Mouse (Mus musculus) forebrain, embryonic 12.5 days (tissue): ENCODE data around the gene Foxn1. TPM values are rescaled to one million over a fixed set of nuclear protein-coding genes. Genes with fewer than 3 reads are reported as not detected.

Experiments
- ATAC-seq: fragments of 200-750 bp; cut with Nextera tagmentation; 2 replicates; pipeline ENCODE4 v1.8.0; 2017; ENCODE audit warnings: moderate TSS enrichment; ENCODE audit not compliant: low FRiP score
- H3K27ac ChIP-seq: fragments of 300-500 bp; sonication (generic); 2 replicates; pipeline ENCODE4 v1.5.1; 2016; ENCODE audit warnings: mild to moderate bottlenecking
- H3K27me3 ChIP-seq: fragments of 300-500 bp; sonication (generic); 2 replicates; pipeline ENCODE4 v1.6.1; 2016; ENCODE audit warnings: mild to moderate bottlenecking
- H3K36me3 ChIP-seq: fragments of 300-500 bp; sonication (generic); replicated peaks from 2 replicates; pipeline ENCODE4 v1.6.1; 2016; ENCODE audit warnings: mild to moderate bottlenecking
- H3K4me1 ChIP-seq: fragments of 300-500 bp; sonication (generic); 2 replicates; pipeline ENCODE4 v1.6.1; 2016
- H3K4me2 ChIP-seq: fragments of 300-500 bp; sonication (generic); 2 replicates; pipeline ENCODE4 v1.6.1; 2016; ENCODE audit warnings: mild to moderate bottlenecking, moderate library complexity
- H3K4me3 ChIP-seq: fragments of 300-500 bp; sonication (generic); replicated peaks from 2 replicates; pipeline ENCODE4 v1.5.1; 2016; ENCODE audit warnings: mild to moderate bottlenecking
- H3K9ac ChIP-seq: fragments of 300-500 bp; sonication (generic); 2 replicates; pipeline ENCODE4 v1.6.1; 2016; ENCODE audit warnings: mild to moderate bottlenecking
- H3K9me3 ChIP-seq: fragments of 300-500 bp; sonication (generic); 2 replicates; pipeline ENCODE4 v1.6.1; 2016
- WGBS: fragments of 180-500 bp; shearing (Covaris S2); methylation state at CpG from one replicate; pipeline ENCODE4 v1.1.7; 2016; 5-methylcytosine and 5-hydroxymethylcytosine counted together
- polyA plus RNA-seq: library from polyadenylated mRNA; unstranded; fragments of >200 nt; fragmentation: Nextera tagmentation; extraction: Ambion mirVana; gene quantifications from 2 replicates; pipeline ENCODE4 v1.2.1, GENCODE M21; 2016

The Foxn1 gene
- polyA plus RNA-seq, 1 experiment from 2014 or later = not detected

DNA sequence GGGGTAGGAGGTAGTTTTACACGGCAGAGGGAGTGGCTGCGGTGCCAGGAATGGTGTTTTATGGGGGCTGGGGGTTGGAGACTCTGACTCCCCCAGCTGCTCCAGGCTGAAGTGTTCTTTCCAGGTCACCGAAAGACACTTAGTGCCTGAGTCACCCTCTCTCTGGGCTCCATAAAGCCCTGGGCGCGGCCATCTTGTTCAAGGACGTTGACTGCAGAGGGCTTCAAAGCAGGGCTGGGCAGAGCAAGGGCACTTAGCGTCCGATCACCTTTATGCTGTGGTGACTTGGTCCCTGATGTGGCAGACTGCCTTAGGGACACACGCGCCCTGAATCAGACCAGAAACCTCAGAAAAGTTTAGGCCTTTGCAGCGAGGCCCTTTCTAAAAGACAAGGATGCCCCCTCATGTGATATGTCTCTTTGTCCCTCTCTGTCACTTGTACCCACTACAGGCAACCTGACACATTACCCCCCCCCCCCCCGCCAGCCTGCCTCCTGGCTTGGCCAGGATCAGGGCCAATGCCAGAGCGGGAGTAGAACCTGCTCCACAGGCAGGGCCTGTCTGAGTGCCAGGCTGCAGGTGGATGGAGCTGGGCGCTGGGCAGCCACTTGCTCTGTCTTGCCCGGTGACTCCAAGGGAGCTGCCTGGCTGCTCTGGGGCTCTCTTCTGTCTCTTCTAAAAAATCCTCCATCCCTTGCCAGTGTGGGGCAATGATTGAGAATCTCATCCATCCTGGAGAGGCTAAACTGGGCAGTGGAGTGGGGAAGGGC lies 18.7 kb downstream of the Foxn1 start:
- WGBS = 88% methylated on average over 15 of the region's 15 CpGs
- H3K27me3 ChIP-seq = no peaks in the 10 kb centered on the region
- H3K4me3 ChIP-seq = no peak overlapping the region
- no peaks in the 10 kb centered on the region for H3K9me3 ChIP-seq
- no peak for ATAC-seq
- 0 out of 2 replicates have a peak, but pooled peaks cover 5% of the 10 kb centered on the region for H3K4me1 ChIP-seq
- H3K4me2 ChIP-seq = no peak overlapping the region
- H3K27ac ChIP-seq = no peak overlapping the region
- H3K36me3 ChIP-seq = no peaks in the 10 kb centered on the region
- no peak overlapping the region for H3K9ac ChIP-seq

DNA sequence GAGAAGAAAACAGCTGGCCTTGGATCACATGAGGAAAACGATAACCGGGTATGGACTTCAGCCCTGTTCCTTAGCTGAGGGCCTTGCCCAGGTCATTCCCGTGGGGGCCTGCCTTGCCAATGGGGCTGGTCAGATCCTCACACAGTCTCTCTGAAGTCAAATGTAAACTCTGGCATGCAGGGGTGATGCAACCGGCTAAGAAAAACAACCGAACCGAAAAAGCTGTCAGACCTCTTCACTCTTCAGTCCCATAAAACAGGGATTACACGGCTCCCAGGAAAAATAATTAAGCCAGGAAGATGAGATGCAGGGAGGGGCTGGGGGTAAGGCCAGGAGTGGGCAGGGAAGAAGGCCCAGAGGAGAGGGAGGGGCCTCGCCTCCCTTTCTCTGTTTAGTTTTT lies 22.3 kb downstream of the Foxn1 start:
- Histone ChIP-seq H3K4me3 (no peak overlapping the region), H3K9me3 (no peaks in the 10 kb centered on the region), H3K27ac (no peak overlapping the region), H3K27me3 (no peaks in the 10 kb centered on the region), H3K36me3 (no peaks in the 10 kb centered on the region), H3K4me2 (no peak overlapping the region), H3K4me1 (peaks cover 6% of the 10 kb centered on the region; the same call in 1 of the 2 replicates), H3K9ac (no peak overlapping the region)
- ATAC-seq = no peak
- 62% methylated on average over 8 of the region's 8 CpGs for WGBS

DNA sequence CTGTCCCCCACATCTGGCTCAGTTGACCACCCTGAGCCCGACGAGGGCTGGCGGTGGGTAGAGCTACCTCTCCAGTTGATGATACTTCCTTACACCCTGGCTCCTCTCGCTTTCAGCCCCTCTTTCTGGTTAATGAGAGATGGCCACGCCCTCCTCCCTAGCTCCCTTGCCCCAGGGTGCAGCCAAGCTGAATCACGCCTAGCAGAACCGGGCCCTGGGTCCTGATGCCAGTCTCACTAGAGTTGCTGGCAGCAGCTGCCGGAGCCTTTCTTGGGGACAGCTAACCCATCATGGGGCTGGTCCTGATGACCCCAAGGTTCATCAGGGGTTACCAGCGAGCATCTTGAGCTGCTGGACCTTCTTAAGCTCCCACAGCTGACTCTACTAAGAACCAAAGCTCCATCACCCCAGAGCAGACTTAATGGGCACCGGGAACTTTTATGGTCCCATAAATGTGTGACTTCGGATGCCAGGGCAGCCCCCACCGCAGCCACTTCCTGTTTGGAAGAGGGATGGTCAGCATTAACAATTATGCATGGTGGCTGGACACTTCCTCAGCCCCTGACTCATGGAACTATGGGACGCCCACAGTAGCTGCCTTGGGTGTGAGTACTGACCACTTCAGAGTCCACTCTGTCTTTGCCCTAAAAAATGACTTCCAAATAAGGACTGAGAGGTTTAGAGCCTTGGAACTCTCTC lies 22.9 kb downstream of the Foxn1 start:
- Histone ChIP-seq H3K4me1 (peaks cover 6% of the 10 kb centered on the region; the same call in 1 of the 2 replicates), H3K9ac (no peak overlapping the region), H3K4me3 (no peak overlapping the region), H3K9me3 (no peaks in the 10 kb centered on the region), H3K4me2 (no peak overlapping the region), H3K36me3 (no peaks in the 10 kb centered on the region), H3K27ac (no peak overlapping the region), H3K27me3 (0 out of 2 replicates have a peak, but pooled peaks cover 3% of the 10 kb centered on the region)
- no peak for ATAC-seq
- 83% methylated on average over 13 of the region's 13 CpGs for WGBS

DNA sequence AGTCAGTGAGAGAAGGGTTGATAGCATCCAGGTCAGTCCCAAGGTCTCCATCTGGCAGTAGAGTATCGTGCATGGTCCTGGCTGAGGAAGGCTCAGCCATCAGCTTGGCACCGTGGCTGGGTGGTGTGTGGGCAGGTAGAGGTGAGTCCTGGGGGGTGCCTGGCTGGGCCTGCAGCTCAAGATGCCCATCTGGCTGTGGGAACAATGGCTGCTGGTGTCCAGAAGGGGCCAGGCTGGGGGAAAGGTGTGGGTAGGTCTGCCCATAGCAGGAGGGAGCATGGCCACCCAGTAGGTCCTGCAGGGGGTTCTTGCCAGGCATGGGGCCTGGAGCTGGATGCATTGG lies 25.6 kb downstream of the Foxn1 start:
- H3K4me1 ChIP-seq = peaks cover 6% of the 10 kb centered on the region; the same call in 1 of the 2 replicates
- no peak overlapping the region for H3K4me3 ChIP-seq
- ATAC-seq = 0 out of 2 replicates have a peak, but pooled peaks have one; percentile 4
- H3K36me3 ChIP-seq = no peaks in the 10 kb centered on the region
- H3K27ac ChIP-seq = no peak overlapping the region
- H3K27me3 ChIP-seq = 0 out of 2 replicates have a peak, but pooled peaks cover 4% of the 10 kb centered on the region
- H3K9ac ChIP-seq = no peak overlapping the region
- WGBS = 68% methylated on average over 2 of the region's 2 CpGs
- peak overlapping the region; percentile 46; the same call in 1 of the 2 replicates for H3K4me2 ChIP-seq
- no peaks in the 10 kb centered on the region for H3K9me3 ChIP-seq

DNA sequence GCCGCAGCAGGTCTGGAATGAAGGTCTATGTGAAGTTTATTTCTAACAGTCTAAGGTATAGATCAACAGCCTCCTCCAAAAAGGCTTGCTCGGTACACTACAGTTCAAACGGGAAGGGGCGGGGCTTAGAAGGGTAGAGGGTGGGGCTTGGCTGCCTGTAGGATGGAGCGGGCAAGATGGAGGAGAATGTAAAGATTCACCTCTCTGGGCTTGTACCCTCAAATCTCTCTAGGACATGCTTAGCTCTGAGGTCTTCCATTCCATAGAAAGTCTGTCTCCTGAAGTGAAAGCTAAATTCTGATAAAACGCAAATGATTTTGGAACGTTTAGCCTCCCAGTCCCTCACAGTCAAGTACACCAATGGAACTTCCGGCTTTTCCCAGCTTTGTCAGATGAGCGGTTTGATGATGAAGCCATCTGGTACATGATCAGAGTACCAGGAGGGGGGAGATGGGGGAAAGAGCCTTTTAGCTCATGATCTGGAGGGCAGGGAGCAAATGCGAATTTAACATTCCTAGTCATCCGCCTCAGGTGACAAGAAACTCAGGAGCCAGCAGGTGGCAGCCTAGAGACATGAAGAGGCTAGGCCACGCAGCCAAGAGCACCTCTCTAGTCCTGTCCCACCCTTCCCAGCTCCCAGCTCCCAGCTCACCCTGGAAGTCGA lies 26.1 kb downstream of the Foxn1 start:
- H3K27ac ChIP-seq = no peak overlapping the region

DNA sequence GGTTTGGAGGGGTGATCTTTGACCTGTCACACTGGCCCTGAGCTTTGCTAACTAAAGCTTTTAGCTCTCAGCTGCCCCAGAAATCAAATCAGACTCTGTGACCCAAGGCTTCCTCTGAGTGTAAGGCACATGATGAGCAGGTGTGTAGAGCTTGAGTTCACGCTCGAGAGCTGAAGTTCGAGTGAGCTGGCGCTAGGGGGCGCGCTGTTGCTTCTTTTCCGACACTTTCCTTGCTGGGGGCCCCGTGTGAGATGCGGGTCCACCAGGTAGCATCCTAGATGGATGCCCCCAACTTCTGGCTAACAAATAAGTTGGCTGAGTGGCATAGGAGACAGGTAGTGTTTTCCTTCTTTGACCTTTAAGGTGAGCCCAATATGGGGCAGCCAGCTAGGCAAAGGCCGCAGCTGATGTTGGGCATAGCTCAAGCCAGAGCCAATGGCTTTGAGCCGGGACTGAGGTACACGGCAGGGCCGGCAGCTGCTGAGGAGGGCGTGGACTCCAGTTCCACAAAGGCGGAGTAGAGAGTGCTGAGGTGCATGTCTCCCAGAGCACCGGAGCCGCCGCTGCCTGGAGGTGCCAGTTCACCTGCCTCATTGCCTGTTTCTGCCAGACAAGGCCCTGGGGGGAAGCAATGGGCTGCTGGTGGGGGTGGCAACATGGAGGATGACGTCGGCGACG lies 27.9 kb downstream of the Foxn1 start:
- Histone ChIP-seq H3K9me3 (no peaks in the 10 kb centered on the region), H3K36me3 (no peaks in the 10 kb centered on the region), H3K9ac (no peak overlapping the region), H3K4me3 (no peak overlapping the region), H3K4me2 (no peak overlapping the region), H3K27ac (no peak overlapping the region), H3K4me1 (peaks cover 3% of the 10 kb centered on the region; the same call in 1 of the 2 replicates), H3K27me3 (0 out of 2 replicates have a peak, but pooled peaks cover 4% of the 10 kb centered on the region)
- WGBS = 10% methylated on average over 22 of the region's 22 CpGs
- ATAC-seq = no peak

More for the DNA sequence above, 26.1 kb downstream of the Foxn1 start:
- Histone ChIP-seq H3K9ac (no peak overlapping the region), H3K36me3 (no peaks in the 10 kb centered on the region), H3K27me3 (0 out of 2 replicates have a peak, but pooled peaks cover 4% of the 10 kb centered on the region), H3K4me3 (peak overlapping the region; percentile 27), H3K4me1 (peaks cover 6% of the 10 kb centered on the region; the same call in 1 of the 2 replicates), H3K9me3 (no peaks in the 10 kb centered on the region), H3K4me2 (peak overlapping the region; percentile 46)
- peak; percentile 63; the same call in 1 of the 2 replicates for ATAC-seq
- WGBS = 13% methylated on average over 13 of the region's 13 CpGs

DNA sequence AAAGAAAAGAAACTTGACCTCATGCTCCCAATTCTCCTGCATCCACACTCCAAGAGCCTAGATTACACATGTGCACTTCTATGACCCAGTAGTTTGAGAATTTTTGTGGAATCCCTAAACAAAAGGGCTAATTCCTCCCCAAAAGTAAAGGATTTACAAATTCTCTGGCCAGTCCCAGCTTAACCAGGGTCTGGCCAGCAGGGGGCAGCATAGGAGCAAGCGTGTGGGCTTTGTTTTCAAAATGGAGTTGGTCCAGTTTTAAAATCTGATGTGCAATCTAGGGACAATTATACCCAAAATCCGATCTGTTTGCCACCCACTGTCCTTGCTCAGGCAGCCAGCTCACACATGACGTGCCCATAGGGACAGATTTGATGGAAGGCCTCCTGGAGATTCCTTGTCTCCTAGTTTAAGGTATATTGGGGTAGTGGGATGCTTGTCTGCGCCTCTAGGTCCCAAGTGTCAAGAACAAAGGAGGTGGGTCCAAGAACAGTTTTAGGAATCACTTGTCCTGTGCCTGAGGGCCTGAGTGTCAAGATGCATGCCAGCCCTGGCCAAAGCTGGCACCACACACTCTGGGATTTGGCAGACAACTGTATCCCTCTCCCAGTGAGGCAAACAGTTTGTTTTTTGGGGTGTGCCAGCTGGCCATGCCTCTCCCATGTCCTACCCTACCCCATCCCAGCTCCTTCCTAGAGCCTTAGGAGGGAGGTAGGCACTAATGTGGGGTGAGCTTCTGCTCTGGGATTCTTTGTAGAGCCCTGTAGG lies 30.7 kb downstream of the Foxn1 start:
- Histone ChIP-seq H3K9me3 (no peaks in the 10 kb centered on the region), H3K27ac (no peak overlapping the region), H3K36me3 (no peaks in the 10 kb centered on the region), H3K4me2 (no peak overlapping the region), H3K9ac (no peak overlapping the region), H3K4me3 (no peak overlapping the region), H3K27me3 (0 out of 2 replicates have a peak, but pooled peaks cover 4% of the 10 kb centered on the region), H3K4me1 (peaks cover 1% of the 10 kb centered on the region; the same call in 1 of the 2 replicates)
- ATAC-seq = no peak
- 32% methylated on average over 4 of the region's 4 CpGs for WGBS

DNA sequence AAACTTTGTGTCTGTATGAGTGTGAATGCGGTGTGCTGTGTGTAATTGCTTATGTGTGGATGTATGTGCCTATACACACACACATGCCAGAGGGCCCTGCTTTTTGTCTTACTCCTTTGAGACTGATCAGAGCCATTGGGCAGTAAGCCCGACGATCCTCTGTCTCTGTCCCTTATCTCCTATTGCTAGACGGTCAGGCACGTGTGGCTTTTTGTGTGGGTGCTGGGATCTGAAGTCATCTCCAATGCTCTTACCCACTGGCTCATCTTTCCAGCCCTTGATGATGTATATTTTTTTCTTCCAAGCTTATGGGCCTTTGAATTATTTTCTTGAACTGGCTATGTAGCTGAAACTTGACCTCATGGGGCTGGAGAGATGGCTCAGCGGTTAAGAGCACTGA lies 31.5 kb downstream of the Foxn1 start:
- Histone ChIP-seq H3K4me1 (no peaks in the 10 kb centered on the region), H3K27ac (no peak overlapping the region), H3K4me2 (no peak overlapping the region), H3K9ac (no peak overlapping the region), H3K9me3 (no peaks in the 10 kb centered on the region), H3K4me3 (no peak overlapping the region), H3K36me3 (no peaks in the 10 kb centered on the region; the same call in 1 of the 2 replicates), H3K27me3 (0 out of 2 replicates have a peak, but pooled peaks cover 4% of the 10 kb centered on the region)
- ATAC-seq = no peak
- WGBS = 88% methylated on average over 6 of the region's 6 CpGs

DNA sequence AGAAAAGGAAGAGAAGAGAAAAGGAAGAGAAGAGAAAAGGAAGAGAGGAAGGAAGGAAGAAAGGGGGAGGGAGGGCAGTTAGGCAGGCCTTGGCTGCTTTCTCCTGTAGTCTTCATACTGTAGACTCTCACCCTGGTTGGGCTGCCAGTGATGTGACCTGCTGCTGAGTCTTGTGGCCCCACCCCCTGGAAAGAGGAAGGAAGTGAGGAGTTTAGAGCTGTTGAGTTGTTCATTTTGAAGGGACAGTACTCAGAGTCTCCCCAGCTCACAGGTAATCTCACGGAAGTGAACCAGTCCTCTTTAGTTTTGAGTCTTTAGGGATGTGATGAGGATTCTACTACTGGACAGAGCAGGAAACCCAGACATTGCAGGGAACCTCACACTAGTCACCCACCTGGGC lies 33.3 kb downstream of the Foxn1 start:
- WGBS = 95% methylated on average over 1 of the region's 1 CpGs

DNA sequence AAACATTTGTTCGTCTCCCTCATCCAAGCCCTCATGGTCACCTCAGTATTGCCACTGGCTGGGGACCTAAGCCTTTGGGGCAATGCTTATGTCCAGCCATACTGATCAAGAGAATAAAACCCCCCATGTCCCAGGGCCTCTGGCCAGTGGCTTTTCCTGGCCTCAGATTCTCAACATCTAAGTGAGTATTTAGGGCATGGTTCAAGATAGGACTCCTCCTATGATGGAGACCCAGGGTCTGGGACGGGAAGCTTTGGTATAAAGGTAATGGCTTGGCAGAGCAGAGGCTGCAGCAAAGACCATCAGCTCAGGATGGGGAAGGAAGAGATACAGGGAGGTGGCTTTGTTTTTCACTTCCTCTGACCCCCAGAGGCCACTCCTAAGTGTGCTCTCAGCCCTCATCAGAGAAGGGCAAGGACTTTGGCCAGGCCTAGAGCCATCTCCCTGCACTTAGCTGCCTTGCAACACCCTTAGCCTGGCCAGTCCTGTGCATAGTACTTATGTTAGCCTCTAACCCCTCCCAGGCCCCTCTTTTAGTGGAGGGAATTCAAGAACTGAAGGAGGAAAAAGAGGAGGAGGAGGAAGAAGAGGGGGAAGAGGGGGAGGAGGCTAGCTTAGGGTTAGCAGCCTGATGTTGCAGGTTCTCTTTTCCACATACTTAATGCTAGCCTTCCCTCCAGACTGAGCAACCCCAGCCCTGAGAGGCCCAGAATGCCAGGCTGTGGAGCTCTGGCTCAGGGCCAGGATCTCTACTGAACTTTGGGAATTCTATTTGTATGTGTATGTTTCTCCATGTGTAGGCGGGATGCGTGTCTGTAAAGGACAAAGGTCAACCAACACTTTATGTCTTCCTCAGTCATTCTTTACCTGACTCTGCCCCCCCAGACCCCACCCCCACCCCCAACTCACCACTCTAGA lies 36.7 kb downstream of the Foxn1 start:
- no peaks in the 10 kb centered on the region for H3K27me3 ChIP-seq
- no peaks in the 10 kb centered on the region for H3K9me3 ChIP-seq
- H3K4me3 ChIP-seq = no peak overlapping the region
- H3K9ac ChIP-seq = no peak overlapping the region
- H3K4me2 ChIP-seq = no peak overlapping the region
- WGBS = 91% methylated on average over 4 of the region's 4 CpGs
- peaks cover 28% of the 10 kb centered on the region for H3K4me1 ChIP-seq
- no peak overlapping the region for H3K27ac ChIP-seq
- peaks cover 12% of the 10 kb centered on the region for H3K36me3 ChIP-seq
- ATAC-seq = no peak

More for the DNA sequence above, 33.3 kb downstream of the Foxn1 start:
- Histone ChIP-seq H3K9me3 (no peaks in the 10 kb centered on the region), H3K27ac (no peak overlapping the region), H3K4me3 (no peak overlapping the region), H3K4me2 (no peak overlapping the region), H3K36me3 (peaks cover 10% of the 10 kb centered on the region), H3K9ac (no peak overlapping the region), H3K27me3 (no peaks in the 10 kb centered on the region), H3K4me1 (0 out of 2 replicates have a peak, but pooled peaks cover 3% of the 10 kb centered on the region)
- no peak for ATAC-seq
